Mouse (Mus musculus): ENCODE results near the gene Pnmal1.

DNA sequence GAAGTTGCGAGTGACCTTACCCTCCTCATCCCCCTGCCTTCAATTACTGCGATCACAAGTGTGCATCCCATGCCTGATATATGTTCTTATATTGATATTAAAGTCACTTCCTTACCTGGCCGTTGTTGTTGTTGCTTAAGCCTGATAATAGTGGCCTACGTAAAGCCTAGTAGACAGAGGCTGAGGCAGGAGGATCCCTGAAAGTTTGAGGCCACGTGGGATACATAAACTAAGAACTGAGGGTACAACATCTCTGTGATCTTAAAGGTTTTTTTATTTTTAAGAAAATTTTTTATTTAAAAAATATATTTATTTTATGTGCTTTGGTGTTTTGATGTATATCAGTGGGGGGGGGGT is 33.0 kb downstream of the Pnmal1 start, which contains the start of gene Ccdc8:
- TF ChIP-seq CTCF (IDR thresholded peaks at IDR 0.05; ENCODE audit: low read depth) (no peak), EP300 (optimal IDR thresholded peaks at IDR 0.05) (no peak)

Measured in stomach, postnatal 0 days (tissue).